Mouse (Mus musculus) CD8-positive naive resting alpha-beta T cell, adult 57 days (primary cell): ENCODE data around the gene Wdr34. TPM values are rescaled to one million over a fixed set of nuclear protein-coding genes. Genes with fewer than 3 reads are reported as not detected.

ENCODE experiments used
- total RNA-seq: library from RNA; stranded (reverse); gene quantifications from one replicate; pipeline ENCODE4 v1.2.4, GENCODE M21; 2023

The Wdr34 gene
- total RNA-seq: 2.9 TPM

GRCm38 (mm10) chr2:30048699-30049388 lies at the start of gene Wdr34:
TSS of gene Wdr34 (minus strand) at chr2:30048881.

DNA sequence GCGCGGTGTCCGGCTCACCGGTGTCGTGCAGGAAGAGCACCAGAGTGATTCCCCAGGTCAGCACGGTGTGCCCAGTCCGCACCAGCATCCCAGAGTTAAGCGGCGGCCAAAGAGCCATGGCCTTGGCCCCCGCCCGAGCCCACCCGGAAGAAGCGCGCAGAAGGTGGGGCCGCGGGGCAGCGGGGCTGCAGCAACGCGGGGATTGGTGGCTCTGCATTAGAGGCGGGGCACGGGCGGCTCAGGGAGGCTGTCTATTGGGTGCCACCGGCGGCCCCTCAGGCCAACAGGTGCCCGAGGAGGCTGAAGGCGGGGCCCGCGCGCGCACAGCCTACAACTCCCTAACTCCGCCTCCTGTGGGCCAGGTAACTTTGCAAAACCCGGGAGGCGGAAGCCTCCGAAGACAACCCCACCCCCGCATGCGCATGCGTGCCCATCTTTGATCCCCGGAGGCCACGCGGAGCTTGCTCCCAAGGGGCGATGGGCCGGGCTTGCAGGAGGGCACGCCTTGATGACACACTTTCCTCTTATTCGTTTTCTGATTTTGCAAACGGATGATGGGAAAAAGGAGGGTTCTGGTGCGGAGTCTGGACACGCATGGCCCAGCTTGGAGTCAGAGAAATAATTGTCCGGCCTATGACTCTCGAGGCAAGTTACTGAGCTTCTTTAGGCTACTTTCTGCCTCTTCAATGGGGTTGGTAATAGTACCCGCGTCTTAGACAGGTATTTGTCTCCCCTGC lies 45.0 kb upstream of the Wdr34 start, which contains the start of gene Zdhhc12:
Gene Zdhhc12 (minus strand): TSS at position 178 of the 737 bp plus-strand sequence.

DNA sequence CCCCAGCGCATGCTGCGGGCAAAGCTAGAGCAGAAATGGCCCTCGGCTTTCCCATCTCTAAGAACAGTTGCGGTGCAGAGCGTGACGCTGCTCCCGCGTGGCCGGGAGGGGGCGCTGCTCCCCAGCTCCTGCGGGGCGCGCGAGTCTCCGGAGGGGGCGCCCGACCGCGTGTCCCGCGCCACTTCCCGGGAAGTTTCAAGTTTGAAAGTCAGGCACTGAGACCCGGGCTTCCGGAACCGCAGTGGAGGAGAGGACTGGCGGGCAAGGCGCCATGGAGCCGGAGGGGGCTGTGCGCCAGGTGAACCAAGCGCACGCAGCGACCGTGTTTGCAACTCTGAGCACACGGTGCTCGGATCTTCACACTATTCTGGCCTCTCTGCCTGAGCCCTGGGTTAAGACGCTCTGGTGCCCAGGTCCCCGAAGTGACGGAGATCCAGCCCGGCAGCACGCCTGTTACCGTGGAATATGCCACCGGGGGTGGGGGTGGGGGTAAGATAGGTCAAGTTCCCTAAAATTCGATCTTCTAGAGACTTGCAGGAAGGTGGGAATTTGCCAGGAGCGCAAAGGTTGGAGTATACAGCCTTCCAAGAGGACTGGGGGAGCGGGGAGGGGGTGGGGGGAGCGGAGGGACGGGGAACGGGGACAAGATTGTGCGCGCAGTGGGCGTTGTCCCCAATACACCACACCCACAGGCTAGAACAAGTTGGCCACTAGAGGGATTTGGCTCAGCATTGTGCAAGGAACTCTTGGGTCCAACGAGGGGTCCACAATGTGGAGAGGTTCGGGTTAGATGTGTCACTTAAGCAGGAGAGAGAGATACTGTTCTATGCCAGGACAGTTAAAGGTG lies 29.0 kb upstream of the Wdr34 start, which contains the start of gene Pkn3:
Gene Pkn3 (plus strand): TSS at position 183 of the 847 bp plus-strand sequence.

DNA sequence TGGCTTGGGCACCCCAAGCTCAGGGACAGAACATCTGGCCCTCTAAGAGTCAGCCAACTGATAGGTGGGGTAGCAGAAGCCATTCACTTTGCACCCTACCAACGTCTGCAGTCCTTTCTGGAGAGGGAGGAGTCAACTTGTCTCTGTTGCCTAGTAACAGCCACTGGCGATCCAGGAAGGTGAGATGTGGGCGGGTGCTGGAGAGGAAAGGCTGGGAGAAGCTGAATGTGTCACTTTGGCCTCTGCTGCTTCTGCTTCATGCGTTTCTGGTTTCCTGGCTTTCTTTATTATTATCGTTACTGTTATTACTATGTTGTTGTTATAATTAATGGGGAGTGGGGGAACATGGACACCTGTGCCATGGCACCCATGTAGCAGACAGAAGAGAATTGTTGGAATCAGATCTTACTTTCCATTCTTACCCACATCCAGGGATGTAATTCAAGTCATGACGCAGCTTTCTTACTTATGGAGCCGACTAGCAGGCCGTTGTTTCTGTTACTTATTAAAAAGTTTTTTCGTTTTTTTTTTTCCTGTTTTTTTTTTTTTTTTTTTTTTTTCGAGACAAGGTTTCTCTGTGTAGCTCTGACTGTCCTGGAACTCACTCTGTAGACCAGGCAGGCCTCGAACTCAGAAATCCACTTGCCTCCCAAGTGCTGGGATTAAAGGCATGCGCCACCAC lies 8.7 kb upstream of the Wdr34 start, which contains the start of gene Set:
Gene Set (plus strand): TSS at position 156 of the 682 bp plus-strand sequence.

Other genes starting within 250 kb of the Wdr34 start
- gene Slc27a4, start 246.2 kb downstream of the Wdr34 start, total RNA-seq: 12.1 TPM
- gene Urm1, start 228.8 kb downstream of the Wdr34 start, total RNA-seq: 58.1 TPM
- gene Cercam, start 179.7 kb downstream of the Wdr34 start, total RNA-seq: 4.4 TPM
- 82.5 TPM for gene Odf2, start 159.7 kb downstream of the Wdr34 start, total RNA-seq
- gene Gle1, start 113.5 kb downstream of the Wdr34 start, total RNA-seq: 79.3 TPM
- gene Sptan1, start 83.3 kb downstream of the Wdr34 start, total RNA-seq: 284 TPM
- gene Set, start 8.5 kb upstream of the Wdr34 start, total RNA-seq: 256 TPM
- 0.86 TPM for gene Pkn3, start 28.8 kb upstream of the Wdr34 start, total RNA-seq
- gene Zdhhc12, start 44.8 kb upstream of the Wdr34 start, total RNA-seq: 13.0 TPM
- gene Zer1, start 75.7 kb upstream of the Wdr34 start, total RNA-seq: 71.3 TPM
- gene Tbc1d13, start 84.9 kb upstream of the Wdr34 start, total RNA-seq: 31.9 TPM
- 16.4 TPM for gene Endog, start 122.6 kb upstream of the Wdr34 start, total RNA-seq
- gene Spout1, start 129.6 kb upstream of the Wdr34 start, total RNA-seq: 26.0 TPM
- gene Kyat1, start 157.0 kb upstream of the Wdr34 start, total RNA-seq: 11.6 TPM
- 72.8 TPM for gene Lrrc8a, start 188.8 kb upstream of the Wdr34 start, total RNA-seq
- gene Gm28035, start 191.7 kb upstream of the Wdr34 start, total RNA-seq: 9.3 TPM
- 22.4 TPM for gene Phyhd1, start 217.3 kb upstream of the Wdr34 start, total RNA-seq
- not detected for gene Gm28038, start 232.2 kb upstream of the Wdr34 start, total RNA-seq
- gene Dolk, start 237.5 kb upstream of the Wdr34 start, total RNA-seq: 8.6 TPM
- 51.3 TPM for gene Nup188, start 237.5 kb upstream of the Wdr34 start, total RNA-seq